Mouse (Mus musculus) stomach, embryonic 15.5 days (tissue): ENCODE data around the gene Gm28374. TPM values are rescaled to one million over a fixed set of nuclear protein-coding genes. Genes with fewer than 3 reads are reported as not detected.
"Not testable (repeated sequence)": the region's sequence is repeated elsewhere in the genome, so short reads cannot be mapped to it uniquely, and the experiment has no call there.

Source experiments
- ATAC-seq: fragments of 200-750 bp; cut with Nextera tagmentation; 2 replicates; pipeline ENCODE4 v1.8.0; 2017; ENCODE audit warnings: low read depth, moderate number of reproducible peaks, moderate TSS enrichment; ENCODE audit not compliant: insufficient read depth, low FRiP score
- H3K27ac ChIP-seq: fragments of 300-500 bp; sonication (generic); 2 replicates; pipeline ENCODE4 v1.5.1; 2015; ENCODE audit warnings: mild to moderate bottlenecking, inconsistent platforms
- H3K27me3 ChIP-seq: fragments of 300-500 bp; sonication (generic); replicated peaks from 2 replicates; pipeline ENCODE4 v1.6.1; 2015; ENCODE audit warnings: inconsistent platforms
- H3K36me3 ChIP-seq: fragments of 300-500 bp; sonication (generic); 2 replicates; pipeline ENCODE4 v1.6.1; 2015; ENCODE audit warnings: inconsistent platforms
- H3K4me1 ChIP-seq: fragments of 300-500 bp; sonication (generic); 2 replicates; pipeline ENCODE4 v1.6.1; 2015; ENCODE audit warnings: inconsistent platforms
- H3K4me2 ChIP-seq: fragments of 300-500 bp; sonication (generic); 2 replicates; pipeline ENCODE4 v1.6.1; 2015; ENCODE audit warnings: mild to moderate bottlenecking, inconsistent platforms
- H3K4me3 ChIP-seq: fragments of 300-500 bp; sonication (generic); replicated peaks from 2 replicates; pipeline ENCODE4 v1.5.1; 2015; ENCODE audit warnings: inconsistent platforms
- H3K9ac ChIP-seq: fragments of 300-500 bp; sonication (generic); 2 replicates; pipeline ENCODE4 v1.6.1; 2015; ENCODE audit warnings: inconsistent platforms
- H3K9me3 ChIP-seq: fragments of 300-500 bp; sonication (generic); 2 replicates; pipeline ENCODE4 v1.6.1; 2016; ENCODE audit warnings: inconsistent platforms
- WGBS: fragments of 180-500 bp; shearing (Covaris S2); methylation state at CpG from one replicate; pipeline ENCODE4 v1.1.7; 2015; 5-methylcytosine and 5-hydroxymethylcytosine counted together
- polyA plus RNA-seq: library from polyadenylated mRNA; unstranded; fragments of >200 nt; fragmentation: Nextera tagmentation; extraction: Ambion mirVana; gene quantifications from 2 replicates; pipeline ENCODE4 v1.2.1, GENCODE M21; 2015

Gm28374 gene
- polyA plus RNA-seq, 1 experiment from 2014 or later, result 2.3 TPM

DNA sequence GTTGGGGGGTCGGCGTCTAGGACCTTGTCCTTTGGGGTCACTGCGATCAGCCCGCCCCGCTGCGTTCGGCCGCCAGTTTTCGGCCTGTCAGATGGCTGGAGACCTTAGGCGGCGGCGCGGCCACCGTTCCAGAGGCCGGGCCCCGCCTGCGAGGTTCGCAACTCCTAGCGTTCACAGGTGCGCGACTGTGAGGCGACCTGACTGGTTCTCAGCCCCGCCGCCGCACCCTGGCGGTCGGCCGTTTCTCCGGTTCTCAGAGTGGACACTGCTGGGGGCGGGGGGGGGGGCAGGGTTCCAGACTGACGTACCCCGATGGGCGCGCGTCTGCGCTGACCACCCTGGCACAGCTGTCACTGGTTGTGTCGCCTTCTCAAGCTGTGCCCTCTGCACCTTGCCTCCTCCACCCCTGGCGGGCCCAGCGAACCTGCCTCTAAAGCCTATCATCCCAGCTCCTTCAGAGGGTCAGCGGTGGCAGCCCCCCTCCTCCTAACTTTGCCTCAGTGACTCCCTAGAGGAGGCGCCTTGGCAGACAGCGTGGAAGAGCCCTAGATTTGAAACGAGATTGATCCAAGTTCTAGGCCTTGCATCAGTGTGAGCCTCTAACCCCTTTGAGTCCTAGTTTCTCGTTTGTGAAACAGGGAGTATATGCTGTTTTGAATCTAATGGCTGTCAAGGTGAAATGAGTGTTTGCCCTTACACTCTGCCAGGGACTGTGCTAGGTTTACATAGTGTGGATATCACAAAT lies 34.7 kb downstream of the Gm28374 start:
- no peaks in the 10 kb centered on the region for H3K9me3 ChIP-seq
- H3K27me3 ChIP-seq, result no peaks in the 10 kb centered on the region
- H3K4me2 ChIP-seq, result peak overlapping the region; percentile 89
- H3K27ac ChIP-seq, result peak overlapping the region; percentile 99
- H3K4me1 ChIP-seq, result peaks cover 13% of the 10 kb centered on the region
- peak overlapping the region; percentile 93 for H3K4me3 ChIP-seq
- WGBS, result 1% methylated on average over 44 of the region's 44 CpGs
- H3K9ac ChIP-seq, result peak overlapping the region; percentile 70
- no peak for ATAC-seq
- H3K36me3 ChIP-seq, result peaks cover 40% of the 10 kb centered on the region

DNA sequence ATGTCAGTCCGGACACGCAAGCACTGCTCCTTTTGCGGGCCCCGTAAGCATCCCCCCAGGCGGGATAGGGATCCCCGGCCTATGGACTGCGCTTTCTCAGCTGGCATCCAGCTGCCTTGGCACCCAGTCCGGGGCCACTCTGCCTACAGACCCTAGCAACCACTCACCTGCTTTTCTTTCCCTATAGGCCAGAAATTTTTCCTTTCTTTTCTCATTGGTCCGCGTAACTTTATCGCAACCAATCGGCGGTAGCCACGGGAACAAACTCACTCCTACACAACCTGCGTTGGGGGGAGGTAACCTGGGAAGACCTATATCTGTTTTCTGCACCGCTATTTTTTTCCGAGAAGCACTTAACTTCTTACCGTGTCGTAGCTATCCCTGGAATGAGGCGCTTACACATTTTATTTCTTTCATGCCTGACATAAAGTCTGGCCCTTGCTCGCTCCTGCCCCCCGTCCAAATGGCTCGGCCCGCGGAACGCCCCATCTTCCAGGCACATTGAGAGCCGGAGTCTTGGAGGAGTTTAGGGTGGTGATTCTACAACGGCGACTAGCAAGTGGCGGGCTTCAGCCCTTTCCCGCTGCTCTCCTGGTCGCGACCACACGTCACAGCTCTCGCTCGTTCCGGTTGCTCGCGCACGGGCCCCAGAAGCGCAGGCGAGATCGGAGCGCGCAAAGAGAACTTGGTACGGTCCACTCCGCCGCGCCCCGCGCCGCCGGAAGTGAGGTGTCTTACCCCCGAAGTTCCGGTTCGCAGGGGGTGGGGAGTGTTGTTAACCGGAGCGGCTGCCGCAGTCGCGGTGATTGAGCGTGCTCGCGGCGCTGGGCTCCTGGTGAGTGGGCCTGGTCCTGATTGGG lies 35.5 kb downstream of the Gm28374 start, which contains the start of gene Syvn1:
TSS of gene Syvn1 (plus strand) at position 283 of the 860 bp plus-strand sequence.
- H3K36me3 ChIP-seq, result peaks cover 32% of the 10 kb centered on the region
- under 1% methylated on average over 65 of the region's 65 CpGs for WGBS
- H3K9ac ChIP-seq, result peak within 1 kb of the TSS; percentile 70
- H3K27me3 ChIP-seq, result no peaks in the 10 kb centered on the region
- H3K4me3 ChIP-seq, result peak within 1 kb of the TSS; percentile 93
- H3K4me2 ChIP-seq, result peak within 1 kb of the TSS; percentile 89
- peaks cover 13% of the 10 kb centered on the region for H3K4me1 ChIP-seq
- H3K27ac ChIP-seq, result peak within 1 kb of the TSS; percentile 99
- H3K9me3 ChIP-seq, result no peaks in the 10 kb centered on the region
- peak; percentile 93 for ATAC-seq

DNA sequence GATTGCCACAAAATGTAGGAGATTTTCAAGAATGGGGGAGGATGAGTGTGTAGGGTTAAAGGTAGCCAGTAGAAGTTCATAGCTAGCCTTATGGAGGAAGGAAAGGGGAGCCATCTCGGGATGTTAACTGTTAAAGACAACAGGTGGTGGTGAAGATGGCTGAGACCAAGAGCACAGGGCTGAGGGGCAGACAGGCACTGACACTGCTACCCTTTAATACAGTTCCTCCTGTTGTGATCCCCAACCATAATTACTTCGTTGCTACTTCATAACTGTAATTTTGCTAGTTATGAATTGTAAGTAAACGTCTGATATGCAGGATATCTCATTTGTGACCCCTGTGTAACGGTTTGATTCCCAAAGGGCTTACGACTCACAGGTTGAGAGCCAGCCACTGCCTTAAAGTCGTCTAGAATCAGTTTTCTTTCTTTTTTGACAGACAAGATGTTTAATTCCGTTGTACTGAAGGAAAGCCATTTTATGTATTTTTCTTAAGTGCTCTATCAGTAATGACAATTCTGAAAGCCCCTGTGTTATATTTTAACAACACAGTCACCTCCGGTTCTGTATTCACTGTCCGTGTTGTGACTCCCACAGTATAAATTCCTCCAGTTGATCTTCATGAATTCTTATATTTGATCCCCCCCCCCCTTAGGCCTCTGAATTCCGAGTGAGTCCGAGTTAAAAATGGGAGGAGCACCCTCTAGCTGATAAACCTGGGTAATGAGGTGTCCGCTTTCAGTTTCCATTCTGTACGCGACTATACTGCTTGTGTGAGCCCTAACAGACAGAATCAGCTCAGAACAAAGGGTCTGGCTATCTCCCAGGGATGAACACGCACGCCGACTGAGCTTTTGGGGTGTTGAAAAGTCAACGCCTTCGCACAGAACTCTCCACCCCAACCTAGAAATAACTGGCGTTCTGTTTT lies 36.4 kb downstream of the Gm28374 start:
- peak overlapping the region; percentile 40; the same call in 1 of the 2 replicates for H3K9ac ChIP-seq
- no peaks in the 10 kb centered on the region for H3K27me3 ChIP-seq
- H3K4me1 ChIP-seq, result peaks cover 13% of the 10 kb centered on the region
- H3K9me3 ChIP-seq, result no peaks in the 10 kb centered on the region
- WGBS, result 12% methylated on average over 20 of the region's 20 CpGs
- H3K4me2 ChIP-seq, result peak overlapping the region; percentile 54
- ATAC-seq, result peak; percentile 61; the same call in 1 of the 2 replicates
- H3K4me3 ChIP-seq, result peak overlapping the region; percentile 93
- H3K27ac ChIP-seq, result peak overlapping the region; percentile 99
- peaks cover 23% of the 10 kb centered on the region for H3K36me3 ChIP-seq

DNA sequence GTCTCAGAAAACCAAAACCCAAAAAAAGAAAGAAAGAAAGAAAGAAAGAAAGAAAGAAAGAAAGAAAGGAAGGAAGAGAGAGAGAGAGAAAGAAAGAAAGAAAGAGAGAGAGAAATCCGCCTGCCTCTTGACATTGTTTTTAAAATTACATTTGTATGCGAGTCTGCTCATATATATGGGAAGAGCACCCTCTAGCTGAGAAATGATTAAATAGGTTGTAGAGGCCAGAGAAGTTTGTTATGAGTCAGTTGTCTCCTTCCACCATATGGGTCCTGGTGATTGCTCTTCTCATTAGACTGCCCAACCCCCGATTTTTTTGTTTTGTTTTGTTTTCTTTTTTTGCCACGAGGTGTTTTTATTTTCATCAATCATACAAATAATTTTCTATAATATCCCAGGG lies 38.0 kb downstream of the Gm28374 start:
- H3K4me3 ChIP-seq, H3K4me2 ChIP-seq, H3K27ac ChIP-seq, H3K9ac ChIP-seq, H3K27me3 ChIP-seq, H3K36me3 ChIP-seq, H3K9me3 ChIP-seq, ATAC-seq: not testable (repeated sequence)
- peaks cover 13% of the 10 kb centered on the region for H3K4me1 ChIP-seq
- WGBS, result 45% methylated on average over 4 of the region's 4 CpGs

DNA sequence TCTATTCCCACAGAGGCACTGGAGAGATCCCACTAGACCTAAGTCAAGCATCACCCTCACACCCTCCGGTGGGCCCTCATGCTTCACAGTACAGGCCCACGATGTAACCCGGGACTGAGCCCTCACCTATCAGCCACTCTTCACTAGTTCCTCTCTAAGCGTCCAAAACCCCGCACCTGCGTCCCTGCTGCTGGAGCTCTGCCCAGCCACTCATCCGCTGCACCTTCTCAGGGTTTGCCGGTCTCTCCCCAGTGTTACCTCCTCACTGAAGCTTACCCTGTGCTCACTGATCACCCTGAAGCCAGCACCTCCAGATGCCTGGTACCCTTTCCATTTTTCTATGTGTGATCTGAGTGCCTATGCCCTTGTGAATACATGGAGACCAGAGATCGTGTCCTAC lies 39.8 kb downstream of the Gm28374 start:
- WGBS, result 79% methylated on average over 9 of the region's 9 CpGs
- no peaks in the 10 kb centered on the region for H3K4me1 ChIP-seq
- no peak for ATAC-seq
- no peaks in the 10 kb centered on the region for H3K27me3 ChIP-seq
- no peak overlapping the region for H3K27ac ChIP-seq
- H3K36me3 ChIP-seq, result no peaks in the 10 kb centered on the region
- H3K9me3 ChIP-seq, result no peaks in the 10 kb centered on the region
- H3K4me3 ChIP-seq, result no peak overlapping the region
- H3K4me2 ChIP-seq, result no peak overlapping the region
- H3K9ac ChIP-seq, result no peak overlapping the region

DNA sequence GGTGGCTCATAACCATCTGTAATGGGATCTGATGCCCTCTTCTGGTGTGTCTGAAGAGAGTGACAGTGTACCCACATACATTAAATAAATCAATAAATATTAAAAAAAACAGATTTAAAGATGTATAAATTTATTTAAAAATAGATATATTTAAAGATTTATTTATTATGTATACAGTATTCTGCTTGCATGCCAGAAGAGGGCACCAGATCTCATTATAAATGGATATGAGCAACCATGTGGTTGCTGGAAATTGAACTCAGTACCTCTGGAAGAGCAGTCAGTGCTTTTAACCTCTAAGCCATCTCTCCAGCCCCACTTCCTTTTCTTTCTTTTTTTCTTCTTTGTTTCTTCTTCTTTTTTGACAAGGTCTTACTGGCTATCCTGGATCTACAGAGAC lies 42.1 kb downstream of the Gm28374 start:
- ATAC-seq, result no peak
- no peak overlapping the region for H3K27ac ChIP-seq
- H3K4me3 ChIP-seq, result no peak overlapping the region
- H3K9ac ChIP-seq, result no peak overlapping the region
- no peak overlapping the region for H3K4me2 ChIP-seq
- H3K27me3 ChIP-seq, result no peaks in the 10 kb centered on the region
- H3K9me3 ChIP-seq, result no peaks in the 10 kb centered on the region
- no peaks in the 10 kb centered on the region for H3K36me3 ChIP-seq
- no peaks in the 10 kb centered on the region for H3K4me1 ChIP-seq

DNA sequence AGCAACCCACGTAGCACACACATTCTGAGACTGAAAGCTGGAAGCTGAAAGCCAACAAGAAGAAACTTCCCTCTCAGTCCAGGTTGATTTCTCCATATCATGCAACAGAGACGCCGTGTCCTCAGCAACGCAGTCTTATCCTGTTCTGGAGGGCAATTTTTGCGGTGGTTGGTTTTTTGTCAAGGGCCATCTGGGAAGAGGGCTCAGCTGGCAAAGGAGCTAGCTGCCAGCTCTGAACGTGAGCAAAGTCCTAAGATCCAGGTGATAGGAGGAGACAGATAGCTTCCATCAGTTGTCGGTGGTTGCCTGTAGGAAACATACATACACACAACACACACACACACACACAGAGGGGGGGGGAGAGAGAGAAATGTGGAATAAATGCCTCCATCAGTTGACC lies 43.7 kb downstream of the Gm28374 start:
- no peaks in the 10 kb centered on the region for H3K36me3 ChIP-seq
- H3K4me1 ChIP-seq, result no peaks in the 10 kb centered on the region
- no peak overlapping the region for H3K4me3 ChIP-seq
- WGBS, result 76% methylated on average over 7 of the region's 7 CpGs
- H3K9me3 ChIP-seq, result no peaks in the 10 kb centered on the region
- H3K27ac ChIP-seq, result no peak overlapping the region
- H3K9ac ChIP-seq, result no peak overlapping the region
- H3K4me2 ChIP-seq, result no peak overlapping the region
- no peaks in the 10 kb centered on the region for H3K27me3 ChIP-seq
- ATAC-seq, result no peak

DNA sequence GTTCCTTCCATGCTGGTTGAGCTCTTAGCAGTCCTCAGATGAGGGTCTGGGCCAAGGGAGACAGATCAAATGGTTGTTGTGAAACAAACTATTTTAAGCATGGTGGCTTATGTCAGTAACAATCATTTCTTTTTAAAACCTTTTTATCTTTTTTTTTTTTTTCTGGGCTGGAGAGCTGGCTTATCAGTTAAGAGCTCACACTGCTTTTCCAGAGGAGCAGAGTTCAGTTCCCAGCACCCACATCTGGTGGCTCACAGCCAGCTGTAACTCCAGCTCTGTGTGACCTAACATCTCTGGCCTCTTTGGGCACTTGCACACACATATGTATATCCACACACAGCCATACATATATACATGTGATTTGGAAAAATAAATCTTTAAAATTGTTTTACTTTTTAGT lies 44.4 kb downstream of the Gm28374 start:
- H3K4me1 ChIP-seq, result no peaks in the 10 kb centered on the region
- H3K9ac ChIP-seq, result no peak overlapping the region
- no peak overlapping the region for H3K4me3 ChIP-seq
- no peak overlapping the region for H3K4me2 ChIP-seq
- H3K9me3 ChIP-seq, result no peaks in the 10 kb centered on the region
- no peak for ATAC-seq
- no peaks in the 10 kb centered on the region for H3K27me3 ChIP-seq
- no peak overlapping the region for H3K27ac ChIP-seq
- no peaks in the 10 kb centered on the region for H3K36me3 ChIP-seq

DNA sequence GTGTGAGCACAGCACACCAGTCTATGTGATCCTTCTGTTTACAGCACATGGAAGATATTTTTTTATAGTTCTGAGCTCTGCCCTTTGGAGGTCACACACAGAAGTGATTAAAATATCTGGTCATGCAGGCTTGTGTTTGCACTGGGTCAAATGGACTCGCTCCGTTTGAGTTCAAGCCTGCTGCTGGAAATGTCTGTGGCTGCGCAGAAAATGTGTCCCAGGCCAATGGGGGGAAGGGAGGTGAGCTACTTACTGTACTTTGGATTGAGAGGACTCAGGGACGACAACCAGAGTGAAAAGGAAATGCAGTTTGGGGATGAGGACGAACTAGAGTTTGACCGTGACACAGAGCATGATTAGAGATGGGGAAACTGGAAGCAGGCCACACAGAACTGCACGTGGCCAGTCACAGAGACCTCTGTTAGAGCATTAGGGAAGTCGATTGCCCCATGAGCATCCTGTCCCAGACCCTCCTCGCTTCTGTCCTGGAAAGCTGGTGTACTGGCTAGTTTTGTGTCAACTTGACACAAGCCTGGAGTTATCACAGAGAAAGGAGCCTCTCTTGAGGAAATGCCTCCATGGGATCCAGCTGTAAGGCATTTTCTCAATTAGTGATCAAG lies 46.0 kb downstream of the Gm28374 start:
- Histone ChIP-seq H3K4me2 (no peak overlapping the region), H3K36me3 (no peaks in the 10 kb centered on the region), H3K27ac (no peak overlapping the region), H3K4me1 (no peaks in the 10 kb centered on the region), H3K4me3 (no peak overlapping the region), H3K9me3 (no peaks in the 10 kb centered on the region), H3K9ac (no peak overlapping the region), H3K27me3 (no peaks in the 10 kb centered on the region)
- ATAC-seq, result no peak
- 66% methylated on average over 9 of the region's 9 CpGs for WGBS

DNA sequence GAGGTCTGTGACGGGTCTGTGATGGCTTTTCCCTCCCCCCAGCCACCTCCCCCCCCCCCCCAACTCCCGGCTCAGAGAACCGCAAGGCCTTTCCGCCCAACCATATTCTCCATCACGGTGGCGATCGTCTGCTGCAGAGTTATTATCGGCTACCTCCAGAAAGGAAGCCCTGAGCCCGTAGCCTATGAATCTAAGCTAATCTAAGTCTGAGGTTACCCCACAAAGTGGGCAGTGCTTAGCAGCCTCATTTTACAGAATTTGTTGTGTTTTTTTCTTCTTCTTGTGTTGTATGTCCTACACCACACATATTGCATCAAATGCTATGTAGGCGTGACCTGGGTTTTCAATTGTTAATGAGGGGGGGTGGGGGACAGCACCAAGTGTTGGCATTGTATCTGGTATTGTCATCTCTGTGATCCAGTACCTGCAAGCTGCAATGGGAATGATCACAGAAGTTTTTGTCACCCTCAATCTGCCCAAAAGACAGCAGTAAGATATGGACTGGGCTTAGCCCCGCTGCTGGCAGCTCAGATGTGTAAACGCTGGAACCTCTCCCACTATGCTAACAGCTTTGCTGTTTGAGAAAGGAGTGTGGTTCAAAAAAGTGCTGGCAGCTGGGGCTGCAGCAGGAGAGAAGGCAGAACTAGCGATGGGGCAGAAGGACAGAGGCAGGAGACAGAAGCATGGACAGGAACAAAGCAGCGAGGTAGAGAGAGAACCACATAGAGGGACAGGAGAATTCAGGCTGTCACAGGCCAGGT lies 51.4 kb downstream of the Gm28374 start:
- Histone ChIP-seq H3K9me3 (no peaks in the 10 kb centered on the region), H3K36me3 (no peaks in the 10 kb centered on the region), H3K4me2 (no peak overlapping the region), H3K9ac (no peak overlapping the region), H3K27ac (no peak overlapping the region), H3K27me3 (no peaks in the 10 kb centered on the region), H3K4me3 (no peak overlapping the region), H3K4me1 (no peaks in the 10 kb centered on the region)
- ATAC-seq, result no peak
- WGBS, result 64% methylated on average over 14 of the region's 14 CpGs

DNA sequence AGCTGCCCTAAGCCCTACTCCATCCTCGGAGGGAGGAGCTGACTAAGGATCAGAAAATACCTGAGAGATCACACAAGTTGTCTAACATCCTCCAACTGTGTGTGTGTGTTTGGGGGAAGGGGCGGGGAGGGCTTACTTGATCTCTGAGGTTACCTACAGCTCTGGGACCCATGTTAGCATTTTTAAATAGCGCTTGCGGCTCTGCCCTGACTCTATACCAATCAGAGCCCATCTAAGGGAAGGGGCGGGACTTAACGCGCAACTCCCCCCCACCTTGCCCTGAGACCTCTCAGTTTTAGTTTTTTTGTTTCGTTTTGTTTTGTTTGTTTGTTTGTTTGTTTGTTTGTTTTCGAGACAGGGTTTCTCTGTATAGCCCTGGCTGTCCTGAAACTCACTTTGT lies 52.6 kb downstream of the Gm28374 start:
- Histone ChIP-seq H3K27me3 (no peaks in the 10 kb centered on the region), H3K4me2 (no peak overlapping the region), H3K4me1 (no peaks in the 10 kb centered on the region), H3K36me3 (no peaks in the 10 kb centered on the region), H3K27ac (no peak overlapping the region), H3K9ac (no peak overlapping the region), H3K4me3 (no peak overlapping the region), H3K9me3 (no peaks in the 10 kb centered on the region)
- 73% methylated on average over 9 of the region's 9 CpGs for WGBS
- ATAC-seq, result no peak
